Mouse (Mus musculus): ENCODE data around the gene Bcas1. TPM values are rescaled to one million over a fixed set of nuclear protein-coding genes. Genes with fewer than 3 reads are reported as not detected.

Gene Bcas1
- total RNA-seq, 2 experiments from 2014 or later, result 1.7 to 1.9 TPM

GRCm38 (mm10) chr2:170347131-170347765, 80.4 kb downstream of the Bcas1 start:
- DNase-seq, result no peak

- DNase-seq, result peak; percentile 43
Measured at GRCm38 (mm10) chr2:170345410-170345793, 82.2 kb downstream of the Bcas1 start.

- DNase-seq, result no peak
Measured at GRCm38 (mm10) chr2:170344502-170345409, 82.9 kb downstream of the Bcas1 start.

- DNase-seq, result no peak
Measured at GRCm38 (mm10) chr2:170343819-170344317, 83.8 kb downstream of the Bcas1 start.

- peak; percentile 51 for DNase-seq
Measured at GRCm38 (mm10) chr2:170343133-170343818, 84.4 kb downstream of the Bcas1 start.

- no peak for DNase-seq
Measured at GRCm38 (mm10) chr2:170342312-170342830, 85.3 kb downstream of the Bcas1 start.

GRCm38 (mm10) chr2:170341179-170341578, 86.5 kb downstream of the Bcas1 start:
- DNase-seq, result no peak

- DNase-seq, result no peak
Measured at GRCm38 (mm10) chr2:170336266-170336760, 91.3 kb downstream of the Bcas1 start.

GRCm38 (mm10) chr2:170335168-170335567, 92.5 kb downstream of the Bcas1 start:
- DNase-seq, result no peak

GRCm38 (mm10) chr2:170331870-170332269, 95.8 kb downstream of the Bcas1 start:
- DNase-seq, result no peak

- DNase-seq, result peak; percentile 62
Measured at GRCm38 (mm10) chr2:170330466-170330865, 97.2 kb downstream of the Bcas1 start.

- no peak for DNase-seq
Measured at GRCm38 (mm10) chr2:170329921-170330320, 97.7 kb downstream of the Bcas1 start.

GRCm38 (mm10) chr2:170323925-170324347, 103.7 kb downstream of the Bcas1 start:
- peak; percentile 33 for DNase-seq

GRCm38 (mm10) chr2:170322013-170322414, 105.6 kb downstream of the Bcas1 start:
- peak; percentile 40 for DNase-seq

GRCm38 (mm10) chr2:170321579-170321978, 106.1 kb downstream of the Bcas1 start:
- no peak for DNase-seq

GRCm38 (mm10) chr2:170319533-170320463, 107.8 kb downstream of the Bcas1 start:
- DNase-seq, result no peak

- peak; percentile 90 for DNase-seq
Measured at GRCm38 (mm10) chr2:170318713-170319532, 108.7 kb downstream of the Bcas1 start.

GRCm38 (mm10) chr2:170316774-170317173, 110.9 kb downstream of the Bcas1 start:
- no peak for DNase-seq

GRCm38 (mm10) chr2:170316344-170316743, 111.3 kb downstream of the Bcas1 start:
- DNase-seq, result no peak

- no peak for DNase-seq
Measured at GRCm38 (mm10) chr2:170310988-170311359, 116.7 kb downstream of the Bcas1 start.
